Mouse (Mus musculus): ENCODE results near the gene Muc4.

DNA sequence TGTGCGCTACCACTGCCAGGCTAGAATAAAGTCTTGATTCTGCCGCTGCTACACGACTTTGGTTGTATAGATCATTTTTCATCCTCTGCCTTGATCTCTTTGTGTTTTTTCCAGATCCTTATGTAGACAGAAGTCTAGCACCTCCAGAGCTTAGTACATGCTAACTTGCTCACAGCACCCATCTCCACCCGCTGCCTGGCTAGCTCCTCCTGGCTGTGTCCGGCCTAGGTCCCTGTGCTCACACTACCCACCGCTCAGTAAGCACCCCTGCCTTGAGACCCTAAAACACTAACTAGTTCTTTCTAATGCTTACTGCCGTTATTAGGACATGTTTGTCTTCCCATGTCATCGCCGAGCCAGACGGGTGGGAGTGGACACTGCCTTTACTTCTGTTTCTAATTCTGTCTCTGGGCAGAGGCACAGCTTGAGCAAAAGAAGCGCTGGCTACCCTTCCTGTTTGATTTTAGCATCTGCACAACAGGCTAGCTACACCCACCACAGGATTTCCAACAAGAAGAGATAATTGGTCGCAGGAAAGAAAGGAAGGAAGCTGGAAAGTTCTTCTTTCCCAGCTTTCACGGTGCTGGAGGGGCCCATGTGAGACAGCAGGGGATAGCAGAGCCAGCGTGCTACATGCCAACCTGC lies 25.1 kb upstream of the Muc4 start:
- TF ChIP-seq CTCF (IDR thresholded peaks at IDR 0.05; ENCODE audit: extremely low read depth, insufficient read depth, low read length) (no peak), POLR2A (IDR thresholded peaks at IDR 0.05; ENCODE audit: extremely low read depth, insufficient read depth, low read length) (no peak)

Data from cortical plate, adult 2 months (tissue).